Mouse (Mus musculus): ENCODE data around the gene Spg11. TPM values are rescaled to one million over a fixed set of nuclear protein-coding genes. Genes with fewer than 3 reads are reported as not detected.

The Spg11 gene
- polyA plus RNA-seq, 1 experiment from 2014 or later = 7.5 TPM

DNA sequence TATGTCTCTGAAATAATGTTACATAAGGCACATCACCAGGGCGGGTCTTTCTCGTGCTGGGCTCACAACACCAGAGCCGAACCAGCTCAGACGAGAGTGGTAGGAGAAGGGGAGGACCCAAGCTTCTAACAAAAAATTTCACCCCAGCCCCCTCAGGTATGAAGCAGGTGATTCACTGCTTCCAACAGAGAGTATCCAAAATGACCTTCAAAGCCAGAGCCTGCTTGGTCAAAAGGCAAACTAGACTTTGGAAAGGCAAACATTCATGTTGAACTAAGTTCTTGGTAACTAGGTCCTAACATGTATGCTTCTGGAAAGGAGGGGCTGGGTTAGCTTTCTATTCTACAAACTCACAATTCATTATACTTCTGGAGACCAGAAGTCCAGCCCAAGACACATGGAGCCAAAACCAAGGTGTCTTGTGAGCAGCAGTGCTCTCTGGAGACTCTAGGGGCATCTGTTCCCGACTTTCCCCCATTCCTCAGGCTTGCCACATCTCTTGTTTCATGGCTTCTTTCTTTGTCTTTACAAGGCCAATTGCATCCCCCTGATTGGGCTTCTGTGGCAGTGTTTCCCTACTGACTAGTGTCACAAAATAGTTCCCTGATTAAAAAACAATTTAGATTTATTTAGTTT is 23.3 kb upstream of the Spg11 start:
- H3K9me3 ChIP-seq = no peaks in the 10 kb centered on the region
- no peak for ATAC-seq (ENCODE audit: insufficient number of reproducible peaks, low FRiP score, low TSS enrichment, low read depth)
- 67% methylated on average over 5 of the region's 5 CpGs for WGBS

DNA sequence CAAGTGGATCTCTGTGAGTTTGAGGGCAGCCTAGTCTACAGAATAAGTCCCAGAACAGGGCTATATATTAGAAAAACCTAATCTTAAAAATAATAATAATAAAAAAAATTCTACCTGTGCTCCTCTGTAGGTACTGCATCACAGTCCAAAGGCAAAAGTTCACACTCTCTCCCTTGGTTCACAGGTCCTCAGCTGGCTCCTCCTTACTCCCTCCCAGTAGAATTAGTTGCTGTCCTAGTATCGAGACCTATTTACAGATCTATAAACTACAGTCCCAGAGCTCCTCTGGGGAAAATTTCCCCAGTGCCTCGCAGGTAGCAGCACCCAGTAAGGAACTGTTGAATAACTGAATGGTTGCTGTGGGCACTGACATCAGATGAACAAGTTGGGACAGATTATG is 22.6 kb upstream of the Spg11 start:
- no peaks in the 10 kb centered on the region for H3K9me3 ChIP-seq
- no peak overlapping the region for H3K4me2 ChIP-seq
- WGBS = 55% methylated on average over 2 of the region's 2 CpGs
- no peaks in the 10 kb centered on the region for H3K27me3 ChIP-seq
- no peaks in the 10 kb centered on the region for H3K4me1 ChIP-seq
- no peak overlapping the region for H3K4me3 ChIP-seq
- H3K27ac ChIP-seq = no peak overlapping the region
- no peaks in the 10 kb centered on the region for H3K36me3 ChIP-seq
- H3K9ac ChIP-seq = no peak overlapping the region
- ATAC-seq (ENCODE audit: insufficient number of reproducible peaks, low FRiP score, low TSS enrichment, low read depth) = no peak

More for the DNA sequence above, 23.3 kb upstream of the Spg11 start:
- Histone ChIP-seq H3K4me2 (no peak overlapping the region), H3K9ac (no peak overlapping the region), H3K27me3 (no peaks in the 10 kb centered on the region), H3K4me3 (no peak overlapping the region), H3K27ac (no peak overlapping the region), H3K36me3 (no peaks in the 10 kb centered on the region), H3K4me1 (no peaks in the 10 kb centered on the region)

DNA sequence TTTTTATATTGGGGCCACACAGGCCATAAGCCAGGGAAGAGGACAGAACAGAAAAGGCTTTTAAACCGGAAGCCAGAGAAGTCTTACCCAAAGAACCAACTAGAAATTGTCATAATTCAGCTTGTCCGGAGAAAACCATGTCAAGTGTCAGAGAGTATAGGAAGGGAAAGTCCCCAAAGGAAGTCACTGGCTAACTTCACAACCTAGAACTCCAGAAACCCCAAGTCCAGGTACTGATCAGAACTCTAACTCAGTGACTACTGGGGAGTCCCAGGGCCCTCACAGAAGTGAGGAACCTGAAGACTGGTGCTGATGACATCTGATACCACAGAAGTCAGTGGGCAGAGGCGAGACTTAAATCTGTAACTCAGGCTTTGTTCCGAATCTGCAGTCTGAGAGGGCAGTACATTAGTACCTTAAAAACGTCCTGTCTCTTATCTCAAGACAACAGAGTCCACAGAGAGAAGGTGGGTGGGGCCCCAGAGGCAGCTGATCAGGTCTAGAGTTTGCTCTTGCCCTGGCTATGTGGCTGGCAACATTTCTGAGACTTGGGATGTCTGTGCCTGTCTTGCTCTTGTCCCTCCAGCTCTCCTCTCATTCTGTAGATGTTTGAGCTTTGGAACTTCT is 19.8 kb upstream of the Spg11 start:
- 49% methylated on average over 5 of the region's 5 CpGs for WGBS
- no peaks in the 10 kb centered on the region for H3K36me3 ChIP-seq

DNA sequence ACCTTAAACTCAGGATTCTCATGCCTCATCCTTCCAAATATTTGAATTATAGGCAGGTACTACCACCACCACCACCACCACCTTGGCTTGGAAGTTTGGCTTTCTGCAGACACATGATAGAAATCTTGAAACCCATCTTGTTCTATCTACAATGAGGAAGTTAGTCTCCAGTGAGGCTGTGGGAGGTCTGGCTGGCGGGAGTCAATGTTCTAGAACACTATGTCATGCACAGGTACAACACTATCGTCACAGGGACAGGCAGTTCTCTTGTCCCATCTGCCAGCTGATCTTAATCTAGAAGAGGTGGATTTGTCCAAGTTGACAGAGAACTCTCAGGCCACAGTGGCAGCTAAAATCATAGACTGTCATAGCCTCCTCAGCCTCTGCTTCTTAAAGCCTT is 14.4 kb upstream of the Spg11 start:
- Histone ChIP-seq H3K4me2 (no peak overlapping the region), H3K4me3 (no peak overlapping the region), H3K9ac (no peak overlapping the region), H3K4me1 (no peaks in the 10 kb centered on the region), H3K9me3 (no peaks in the 10 kb centered on the region), H3K27me3 (no peaks in the 10 kb centered on the region), H3K27ac (no peak overlapping the region), H3K36me3 (no peaks in the 10 kb centered on the region)
- no peak for ATAC-seq (ENCODE audit: insufficient number of reproducible peaks, low FRiP score, low TSS enrichment, low read depth)
- 87% methylated on average over 2 of the region's 2 CpGs for WGBS

More for the DNA sequence above, 19.8 kb upstream of the Spg11 start:
- Histone ChIP-seq H3K4me1 (no peaks in the 10 kb centered on the region), H3K9ac (no peak overlapping the region), H3K27me3 (no peaks in the 10 kb centered on the region), H3K9me3 (no peaks in the 10 kb centered on the region), H3K4me2 (no peak overlapping the region), H3K4me3 (no peak overlapping the region), H3K27ac (no peak overlapping the region)
- no peak for ATAC-seq (ENCODE audit: insufficient number of reproducible peaks, low FRiP score, low TSS enrichment, low read depth)

DNA sequence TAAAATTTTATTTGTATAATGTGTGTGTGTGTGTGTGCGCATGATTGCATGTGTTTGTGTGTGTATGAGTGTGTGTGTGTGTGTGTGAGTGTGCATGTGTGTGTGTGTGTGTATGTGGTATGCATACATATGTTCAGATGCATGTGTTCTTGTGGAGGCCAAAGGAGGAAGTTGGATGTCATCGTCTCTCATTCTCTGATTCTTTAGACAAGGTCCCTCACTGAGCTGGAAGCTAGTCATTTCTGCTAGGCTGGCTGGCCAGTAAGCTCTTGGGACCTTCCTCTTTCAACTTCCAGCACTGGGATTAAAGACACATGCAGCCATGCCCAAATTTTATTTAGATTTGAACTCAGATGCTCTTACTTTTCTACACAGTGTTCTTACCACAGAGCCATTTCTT is 13.9 kb upstream of the Spg11 start:
- WGBS = 90% methylated on average over 2 of the region's 2 CpGs
- no peak overlapping the region for H3K27ac ChIP-seq

DNA sequence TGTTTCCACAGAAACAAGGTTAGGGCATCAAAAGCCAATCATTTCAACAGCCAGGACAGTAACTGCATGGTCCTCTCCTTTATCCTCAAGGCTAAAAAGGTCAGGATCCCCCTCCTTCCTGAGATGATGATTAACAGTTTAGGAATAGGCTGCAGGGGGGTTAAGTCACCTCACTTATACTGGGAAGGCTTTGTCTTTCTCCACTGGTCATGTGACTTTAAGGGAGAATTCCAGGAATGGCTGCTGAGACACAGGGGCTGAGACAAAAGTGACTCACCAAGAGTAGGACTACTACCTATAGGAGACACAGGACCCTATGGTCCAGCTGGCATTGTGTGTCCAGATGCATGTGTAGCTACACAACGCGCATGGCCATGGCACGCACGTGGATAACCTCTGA is 9.4 kb upstream of the Spg11 start:
- H3K9ac ChIP-seq = no peak overlapping the region

More for the DNA sequence above, 13.9 kb upstream of the Spg11 start:
- Histone ChIP-seq H3K4me1 (no peaks in the 10 kb centered on the region), H3K9ac (no peak overlapping the region), H3K36me3 (no peaks in the 10 kb centered on the region), H3K4me2 (no peak overlapping the region), H3K4me3 (no peak overlapping the region), H3K27me3 (no peaks in the 10 kb centered on the region), H3K9me3 (no peaks in the 10 kb centered on the region)
- no peak for ATAC-seq (ENCODE audit: insufficient number of reproducible peaks, low FRiP score, low TSS enrichment, low read depth)

DNA sequence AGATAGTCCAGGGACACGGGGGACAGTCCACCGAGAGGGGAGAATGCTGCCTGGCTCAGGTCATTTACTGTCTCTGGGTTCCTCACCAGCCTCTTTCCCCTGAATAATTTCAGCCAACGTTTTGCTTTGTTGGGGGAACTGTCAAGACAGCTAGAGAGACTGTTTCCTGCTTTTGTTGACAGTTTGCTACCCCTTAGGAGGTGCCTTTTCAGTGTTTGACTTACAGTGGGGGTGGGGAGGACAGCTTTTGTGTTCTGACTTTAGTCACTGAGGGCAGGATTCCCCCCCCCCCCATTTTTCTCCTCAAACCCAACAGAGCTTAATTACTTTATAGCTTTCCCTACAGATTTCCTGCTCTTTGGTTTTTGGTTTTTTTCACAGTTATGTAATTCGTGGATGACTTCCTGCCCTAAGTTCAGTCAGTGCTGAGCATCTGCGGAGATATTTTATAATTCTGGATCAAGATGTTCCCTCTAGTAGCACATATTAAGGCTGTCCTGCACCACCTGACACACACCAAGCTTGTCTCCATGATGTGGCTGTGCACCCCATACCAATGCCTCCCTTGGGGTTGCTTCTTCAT is 8.7 kb upstream of the Spg11 start:
- H3K9ac ChIP-seq = no peak overlapping the region
- WGBS = 50% methylated on average over 5 of the region's 5 CpGs

More for the DNA sequence above, 9.4 kb upstream of the Spg11 start:
- no peaks in the 10 kb centered on the region for H3K36me3 ChIP-seq
- H3K9me3 ChIP-seq = no peaks in the 10 kb centered on the region
- no peak overlapping the region for H3K4me2 ChIP-seq
- no peaks in the 10 kb centered on the region for H3K4me1 ChIP-seq
- no peaks in the 10 kb centered on the region for H3K27me3 ChIP-seq
- H3K27ac ChIP-seq = no peak overlapping the region
- no peak for ATAC-seq (ENCODE audit: insufficient number of reproducible peaks, low FRiP score, low TSS enrichment, low read depth)
- no peak overlapping the region for H3K4me3 ChIP-seq
- 93% methylated on average over 4 of the region's 4 CpGs for WGBS

DNA sequence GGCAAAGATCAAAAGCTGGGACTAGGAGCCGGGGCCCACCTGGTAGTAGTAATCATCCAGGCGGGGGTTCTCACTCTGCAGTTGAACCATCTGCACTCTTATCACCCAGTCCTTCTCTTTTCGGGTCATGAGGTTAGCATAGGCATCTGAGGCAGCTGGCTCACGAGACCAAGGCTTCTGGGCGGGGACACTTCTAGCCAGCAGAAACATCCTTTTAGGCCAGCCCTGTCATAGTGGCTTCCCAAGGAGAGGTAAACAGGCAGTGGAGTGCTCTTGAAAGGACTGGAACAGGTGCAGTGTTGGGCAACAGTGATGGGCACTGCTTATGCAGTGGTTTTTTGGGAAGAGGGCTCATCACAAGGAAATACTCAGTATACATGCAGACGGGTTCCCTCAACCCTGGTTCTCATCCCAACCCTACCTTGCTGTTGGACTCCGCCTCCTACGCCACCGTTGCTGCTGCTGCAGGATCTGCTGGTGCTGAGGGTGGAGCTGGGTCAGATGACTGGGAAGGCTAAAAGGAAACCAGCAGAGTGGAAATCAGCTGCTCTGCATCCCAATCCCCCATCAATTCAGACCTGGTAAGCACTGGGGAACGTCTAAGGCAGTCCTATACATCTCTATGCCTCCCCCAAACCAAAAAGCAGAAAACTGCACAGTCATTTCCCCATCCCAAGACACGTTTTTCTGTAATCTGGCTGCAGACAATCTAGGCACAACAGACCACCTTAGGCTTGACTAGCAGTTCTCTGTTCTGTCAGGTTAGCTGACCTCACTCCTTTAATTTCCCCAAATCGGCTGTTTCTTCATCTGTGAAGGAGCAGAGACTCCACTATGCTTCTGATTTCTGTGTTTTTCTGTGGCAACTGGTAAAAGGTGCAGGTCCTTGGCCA is 7.7 kb upstream of the Spg11 start:
- Histone ChIP-seq H3K4me3 (no peak overlapping the region), H3K36me3 (no peaks in the 10 kb centered on the region), H3K27ac (no peak overlapping the region), H3K4me1 (no peaks in the 10 kb centered on the region), H3K27me3 (no peaks in the 10 kb centered on the region), H3K9ac (no peak overlapping the region), H3K9me3 (no peaks in the 10 kb centered on the region), H3K4me2 (no peak overlapping the region)
- 43% methylated on average over 12 of the region's 12 CpGs for WGBS
- no peak for ATAC-seq (ENCODE audit: insufficient number of reproducible peaks, low FRiP score, low TSS enrichment, low read depth)

More for the DNA sequence above, 8.7 kb upstream of the Spg11 start:
- Histone ChIP-seq H3K9me3 (no peaks in the 10 kb centered on the region), H3K27me3 (no peaks in the 10 kb centered on the region), H3K4me2 (no peak overlapping the region), H3K4me1 (no peaks in the 10 kb centered on the region), H3K36me3 (no peaks in the 10 kb centered on the region), H3K4me3 (no peak overlapping the region), H3K27ac (no peak overlapping the region)
- ATAC-seq (ENCODE audit: insufficient number of reproducible peaks, low FRiP score, low TSS enrichment, low read depth) = no peak

DNA sequence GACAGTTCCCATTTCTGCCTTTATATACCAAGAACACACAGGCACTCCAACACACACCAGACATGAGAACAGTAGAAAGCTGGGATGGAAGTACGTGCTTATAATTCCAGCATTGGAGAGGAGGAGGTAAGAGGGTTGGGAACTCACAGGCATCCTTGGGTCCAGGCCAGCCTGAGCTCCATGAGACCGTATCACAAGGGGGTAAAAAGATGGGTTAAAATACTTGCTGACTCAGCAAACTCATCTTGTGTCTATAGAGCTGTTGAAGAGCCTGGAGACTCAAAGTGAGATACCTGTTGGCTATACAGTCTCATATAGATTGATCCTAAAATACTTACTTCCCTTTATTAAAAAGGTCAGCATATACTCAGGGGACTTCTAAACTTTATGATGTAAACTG is 1.3 kb downstream of the Spg11 start:
- no peaks in the 10 kb centered on the region for H3K9me3 ChIP-seq
- 90% methylated on average over 2 of the region's 2 CpGs for WGBS
- H3K4me2 ChIP-seq = no peak overlapping the region; the same call in 1 of the 2 replicates
- no peak overlapping the region; the same call in 1 of the 2 replicates for H3K4me3 ChIP-seq
- H3K4me1 ChIP-seq = peaks cover 6% of the 10 kb centered on the region; the same call in 1 of the 2 replicates
- peaks cover 13% of the 10 kb centered on the region for H3K36me3 ChIP-seq
- no peaks in the 10 kb centered on the region for H3K27me3 ChIP-seq
- no peak for ATAC-seq (ENCODE audit: insufficient number of reproducible peaks, low FRiP score, low TSS enrichment, low read depth)
- no peak overlapping the region for H3K27ac ChIP-seq
- H3K9ac ChIP-seq = no peak overlapping the region

DNA sequence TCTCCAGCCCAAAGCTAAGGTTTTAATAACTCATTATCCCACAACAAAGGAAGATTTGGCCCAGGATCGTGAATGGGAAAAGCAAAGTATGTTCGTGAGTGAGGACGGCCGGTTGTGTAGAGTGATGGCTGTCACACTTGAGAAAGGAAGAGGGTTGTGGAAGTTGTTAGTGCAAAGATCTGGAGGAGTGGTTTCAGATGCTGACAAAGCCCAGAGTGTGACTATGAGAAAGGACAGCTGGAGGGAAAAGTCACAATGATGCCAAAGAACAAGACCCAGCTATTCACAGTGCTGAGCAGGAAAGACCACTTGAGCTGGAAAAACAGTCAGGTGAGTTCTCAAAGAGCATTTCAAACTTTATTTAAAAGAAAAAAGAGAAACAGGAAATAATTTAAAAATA is 8.5 kb downstream of the Spg11 start:
- H3K9ac ChIP-seq = no peak overlapping the region
- no peaks in the 10 kb centered on the region for H3K27me3 ChIP-seq
- H3K4me2 ChIP-seq = no peak overlapping the region
- no peak overlapping the region for H3K27ac ChIP-seq
- 91% methylated on average over 4 of the region's 4 CpGs for WGBS
- H3K36me3 ChIP-seq = peaks cover 51% of the 10 kb centered on the region
- no peaks in the 10 kb centered on the region for H3K9me3 ChIP-seq
- ATAC-seq (ENCODE audit: insufficient number of reproducible peaks, low FRiP score, low TSS enrichment, low read depth) = no peak
- no peaks in the 10 kb centered on the region for H3K4me1 ChIP-seq
- no peak overlapping the region for H3K4me3 ChIP-seq

DNA sequence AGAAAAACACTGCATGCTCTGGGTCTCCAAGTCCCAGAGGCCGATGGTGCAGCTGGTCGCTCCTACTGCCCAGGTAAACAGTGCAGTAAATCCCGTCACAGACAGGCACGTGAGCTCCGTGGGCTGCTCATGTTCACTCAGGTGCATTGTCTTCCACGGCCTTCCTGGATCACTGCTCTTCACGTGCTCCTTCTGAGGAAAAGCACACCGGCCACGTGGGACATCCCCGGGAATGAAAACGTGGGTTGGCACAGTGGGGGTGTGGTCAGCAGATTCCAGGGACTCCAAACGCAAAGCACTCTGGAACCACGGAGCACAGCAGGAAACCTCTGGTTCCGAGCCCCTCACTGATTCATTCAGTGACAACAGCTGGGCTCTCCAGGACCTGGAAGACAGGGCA is 10.1 kb downstream of the Spg11 start:
- WGBS = 75% methylated on average over 14 of the region's 14 CpGs
- Histone ChIP-seq H3K27ac (no peak overlapping the region), H3K4me2 (no peak overlapping the region), H3K27me3 (no peaks in the 10 kb centered on the region), H3K4me3 (no peak overlapping the region), H3K9me3 (no peaks in the 10 kb centered on the region), H3K9ac (no peak overlapping the region), H3K36me3 (peaks cover 51% of the 10 kb centered on the region), H3K4me1 (no peaks in the 10 kb centered on the region)
- ATAC-seq (ENCODE audit: insufficient number of reproducible peaks, low FRiP score, low TSS enrichment, low read depth) = no peak

DNA sequence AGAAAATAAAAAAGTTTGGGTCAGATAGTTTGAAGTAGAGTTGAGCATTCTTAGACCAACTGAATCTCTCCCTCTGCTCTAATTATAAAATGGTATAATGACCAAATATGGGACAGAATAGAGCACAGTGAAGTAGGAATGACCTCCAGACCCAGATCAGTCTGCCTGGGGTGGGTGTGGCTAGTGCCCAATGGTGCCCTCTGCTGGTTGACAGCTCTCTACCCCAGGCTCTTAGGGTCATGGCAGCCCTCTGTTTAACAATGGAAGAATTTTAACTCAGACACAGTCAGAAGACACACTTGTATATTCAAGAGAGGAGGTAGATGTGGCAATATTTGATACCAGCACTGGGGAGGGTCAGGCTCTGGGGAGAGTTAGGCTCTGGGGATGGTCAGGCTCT is 16.1 kb downstream of the Spg11 start:
- no peak for ATAC-seq (ENCODE audit: insufficient number of reproducible peaks, low FRiP score, low TSS enrichment, low read depth)
- Histone ChIP-seq H3K27me3 (no peaks in the 10 kb centered on the region), H3K4me2 (no peak overlapping the region), H3K4me3 (no peak overlapping the region), H3K9me3 (no peaks in the 10 kb centered on the region), H3K4me1 (no peaks in the 10 kb centered on the region), H3K27ac (no peak overlapping the region), H3K36me3 (peaks cover 74% of the 10 kb centered on the region), H3K9ac (no peak overlapping the region)
